Mouse (Mus musculus) embryonic facial prominence, embryonic 15.5 days (tissue): ENCODE data around the gene Ccne1. TPM values are rescaled to one million over a fixed set of nuclear protein-coding genes. Genes with fewer than 3 reads are reported as not detected.

Experiments used
- ATAC-seq: fragments of 200-750 bp; cut with Nextera tagmentation; 2 replicates; pipeline ENCODE4 v1.8.0; 2017; ENCODE audit warnings: low read depth, moderate TSS enrichment; ENCODE audit not compliant: insufficient number of reproducible peaks, low FRiP score, low TSS enrichment
- H3K27ac ChIP-seq: fragments of 300-500 bp; sonication (generic); replicated peaks from 2 replicates; pipeline ENCODE4 v1.5.1; 2015; ENCODE audit warnings: mild to moderate bottlenecking, inconsistent platforms
- H3K27me3 ChIP-seq: fragments of 300-500 bp; sonication (generic); 2 replicates; pipeline ENCODE4 v1.6.1; 2015; ENCODE audit warnings: inconsistent platforms
- H3K36me3 ChIP-seq: fragments of 300-500 bp; sonication (generic); 2 replicates; pipeline ENCODE4 v1.6.1; 2015; ENCODE audit warnings: mild to moderate bottlenecking, inconsistent platforms
- H3K4me1 ChIP-seq: fragments of 300-500 bp; sonication (generic); 2 replicates; pipeline ENCODE4 v1.6.1; 2015; ENCODE audit warnings: inconsistent platforms
- H3K4me2 ChIP-seq: fragments of 300-500 bp; sonication (generic); replicated peaks from 2 replicates; pipeline ENCODE4 v1.6.1; 2015; ENCODE audit warnings: mild to moderate bottlenecking, inconsistent platforms
- H3K4me3 ChIP-seq: fragments of 300-500 bp; sonication (generic); replicated peaks from 2 replicates; pipeline ENCODE4 v1.5.1; 2015; ENCODE audit warnings: mild to moderate bottlenecking, inconsistent platforms
- H3K9ac ChIP-seq: fragments of 300-500 bp; sonication (generic); 2 replicates; pipeline ENCODE4 v1.6.1; 2015; ENCODE audit warnings: inconsistent platforms
- H3K9me3 ChIP-seq: fragments of 300-500 bp; sonication (generic); replicated peaks from 2 replicates; pipeline ENCODE4 v1.6.1; 2016; ENCODE audit warnings: inconsistent platforms
- WGBS: fragments of 180-500 bp; shearing (Covaris S2); methylation state at CpG from one replicate; pipeline ENCODE4 v1.1.7; 2015; 5-methylcytosine and 5-hydroxymethylcytosine counted together
- polyA plus RNA-seq: library from polyadenylated mRNA; unstranded; fragments of >200 nt; fragmentation: Nextera tagmentation; extraction: Ambion mirVana; gene quantifications from 2 replicates; pipeline ENCODE4 v1.2.1, GENCODE M21; 2015

Gene Ccne1
- polyA plus RNA-seq, 1 experiment from 2014 or later = 62.3 TPM

- Histone ChIP-seq H3K9me3 (no peaks in the 10 kb centered on the region), H3K4me1 (peaks cover 8% of the 10 kb centered on the region; the same call in 1 of the 2 replicates), H3K4me3 (no peak overlapping the region), H3K27ac (no peak overlapping the region), H3K4me2 (0 out of 2 replicates have a peak overlapping the region, but pooled peaks have one; percentile 10), H3K27me3 (0 out of 2 replicates have a peak, but pooled peaks cover 11% of the 10 kb centered on the region), H3K36me3 (no peaks in the 10 kb centered on the region), H3K9ac (no peak overlapping the region)
- no peak for ATAC-seq
- WGBS = 6% methylated on average over 14 of the region's 14 CpGs
Measured at GRCm38 (mm10) chr7:38074514-38074913, 32.8 kb downstream of the Ccne1 start.

GRCm38 (mm10) chr7:38073782-38074181, 33.6 kb downstream of the Ccne1 start:
- H3K27ac ChIP-seq = no peak overlapping the region
- no peak for ATAC-seq
- no peak overlapping the region for H3K9ac ChIP-seq
- H3K4me1 ChIP-seq = peaks cover 8% of the 10 kb centered on the region; the same call in 1 of the 2 replicates
- no peaks in the 10 kb centered on the region for H3K36me3 ChIP-seq
- H3K4me2 ChIP-seq = no peak overlapping the region
- no peak overlapping the region for H3K4me3 ChIP-seq
- WGBS = 20% methylated on average over 3 of the region's 3 CpGs
- H3K27me3 ChIP-seq = 0 out of 2 replicates have a peak, but pooled peaks cover 11% of the 10 kb centered on the region
- no peaks in the 10 kb centered on the region for H3K9me3 ChIP-seq

- Histone ChIP-seq H3K4me2 (no peak overlapping the region), H3K36me3 (no peaks in the 10 kb centered on the region), H3K4me1 (peaks cover 8% of the 10 kb centered on the region; the same call in 1 of the 2 replicates), H3K9ac (no peak overlapping the region), H3K27ac (no peak overlapping the region), H3K4me3 (no peak overlapping the region), H3K27me3 (0 out of 2 replicates have a peak, but pooled peaks cover 11% of the 10 kb centered on the region), H3K9me3 (no peaks in the 10 kb centered on the region)
- no peak for ATAC-seq
- WGBS = 79% methylated on average over 5 of the region's 5 CpGs
Measured at GRCm38 (mm10) chr7:38071065-38071464, 36.3 kb downstream of the Ccne1 start.

- 29% methylated on average over 2 of the region's 2 CpGs for WGBS
- Histone ChIP-seq H3K27me3 (0 out of 2 replicates have a peak, but pooled peaks cover 10% of the 10 kb centered on the region), H3K4me2 (no peak overlapping the region), H3K27ac (no peak overlapping the region), H3K9ac (no peak overlapping the region), H3K4me1 (peaks cover 8% of the 10 kb centered on the region; the same call in 1 of the 2 replicates), H3K36me3 (no peaks in the 10 kb centered on the region), H3K9me3 (no peaks in the 10 kb centered on the region), H3K4me3 (no peak overlapping the region)
- no peak for ATAC-seq
Measured at GRCm38 (mm10) chr7:38070663-38071062, 36.7 kb downstream of the Ccne1 start.

- no peak for ATAC-seq
- Histone ChIP-seq H3K9me3 (no peaks in the 10 kb centered on the region), H3K27ac (no peak overlapping the region), H3K4me3 (no peak overlapping the region), H3K4me2 (no peak overlapping the region), H3K27me3 (no peaks in the 10 kb centered on the region), H3K4me1 (peaks cover 5% of the 10 kb centered on the region; the same call in 1 of the 2 replicates), H3K36me3 (no peaks in the 10 kb centered on the region), H3K9ac (no peak overlapping the region)
- 37% methylated on average over 4 of the region's 4 CpGs for WGBS
Measured at GRCm38 (mm10) chr7:38064431-38064830, 42.9 kb downstream of the Ccne1 start.

GRCm38 (mm10) chr7:38061060-38061970, 46.0 kb downstream of the Ccne1 start:
- Histone ChIP-seq H3K4me2 (peak overlapping the region; percentile 82), H3K4me3 (peak overlapping the region; percentile 57), H3K27me3 (no peaks in the 10 kb centered on the region; the same call in 1 of the 2 replicates), H3K4me1 (peaks cover 5% of the 10 kb centered on the region; the same call in 1 of the 2 replicates), H3K9ac (peak overlapping the region; percentile 57), H3K27ac (0 out of 2 replicates have a peak overlapping the region, but pooled peaks have one; percentile 39), H3K36me3 (no peaks in the 10 kb centered on the region), H3K9me3 (no peaks in the 10 kb centered on the region)
- WGBS = 1% methylated on average over 57 of the region's 57 CpGs
- peak; percentile 93 for ATAC-seq

GRCm38 (mm10) chr7:38059636-38060330, 47.6 kb downstream of the Ccne1 start:
- Histone ChIP-seq H3K4me1 (peaks cover 5% of the 10 kb centered on the region; the same call in 1 of the 2 replicates), H3K9ac (no peak overlapping the region), H3K9me3 (no peaks in the 10 kb centered on the region), H3K27me3 (no peaks in the 10 kb centered on the region; the same call in 1 of the 2 replicates), H3K4me2 (no peak overlapping the region), H3K4me3 (no peak overlapping the region), H3K36me3 (no peaks in the 10 kb centered on the region), H3K27ac (no peak overlapping the region)
- ATAC-seq = no peak
- 72% methylated on average over 8 of the region's 8 CpGs for WGBS

- H3K4me2 ChIP-seq = no peak overlapping the region
- H3K9ac ChIP-seq = no peak overlapping the region
- no peak overlapping the region for H3K27ac ChIP-seq
- WGBS = 44% methylated on average over 7 of the region's 7 CpGs
- peaks cover 5% of the 10 kb centered on the region; the same call in 1 of the 2 replicates for H3K4me1 ChIP-seq
- no peak overlapping the region for H3K4me3 ChIP-seq
- H3K27me3 ChIP-seq = no peaks in the 10 kb centered on the region; the same call in 1 of the 2 replicates
- H3K36me3 ChIP-seq = no peaks in the 10 kb centered on the region
- no peak for ATAC-seq
- no peaks in the 10 kb centered on the region for H3K9me3 ChIP-seq
Measured at GRCm38 (mm10) chr7:38059096-38059495, 48.2 kb downstream of the Ccne1 start.

- Histone ChIP-seq H3K4me2 (no peak overlapping the region), H3K36me3 (no peaks in the 10 kb centered on the region), H3K27me3 (no peaks in the 10 kb centered on the region; the same call in 1 of the 2 replicates), H3K27ac (no peak overlapping the region), H3K9ac (no peak overlapping the region), H3K9me3 (no peaks in the 10 kb centered on the region), H3K4me1 (peaks cover 4% of the 10 kb centered on the region; the same call in 1 of the 2 replicates), H3K4me3 (no peak overlapping the region)
- WGBS = 86% methylated on average over 2 of the region's 2 CpGs
- no peak for ATAC-seq
Measured at GRCm38 (mm10) chr7:38055996-38056395, 51.3 kb downstream of the Ccne1 start.

- Histone ChIP-seq H3K36me3 (no peaks in the 10 kb centered on the region), H3K9me3 (no peaks in the 10 kb centered on the region), H3K27me3 (no peaks in the 10 kb centered on the region; the same call in 1 of the 2 replicates), H3K4me3 (no peak overlapping the region), H3K4me1 (no peaks in the 10 kb centered on the region), H3K27ac (no peak overlapping the region), H3K9ac (no peak overlapping the region), H3K4me2 (no peak overlapping the region)
- no peak for ATAC-seq
- 87% methylated on average over 9 of the region's 9 CpGs for WGBS
Measured at GRCm38 (mm10) chr7:38054246-38054645, 53.1 kb downstream of the Ccne1 start.
